Mouse (Mus musculus) CH12.LX (cell line): ENCODE measurements at regions not wholly inside any gene's neighbourhood (a gene's known extent, or its start where the extent isn't known, plus 50 kb on each side); places are given as distances from the start of the nearest gene placed in this dataset.

Experiments
- DNase-seq: peaks from one replicate; pipeline ENCODE4 v3.0.0-alpha.2; 2013; ENCODE audit errors: extremely low read depth
- H3K27ac ChIP-seq: 2 replicates; pipeline ENCODE4 v1.5.1; 2012; ENCODE audit warnings: low read depth, mild to moderate bottlenecking, control low read depth, moderate library complexity; ENCODE audit not compliant: insufficient read depth
- H3K27me3 ChIP-seq: replicated peaks from 2 replicates; pipeline ENCODE3; 2012; ENCODE audit warnings: inconsistent platforms
- H3K36me3 ChIP-seq, 2 experiments: replicated peaks in 1 of 2; 2 replicates each; pipeline versions ENCODE3 to v1.6.1; 2012; ENCODE audit warnings: inconsistent platforms in 1 of 2, low read length in 1 of 2, mild to moderate bottlenecking in 1 of 2, mixed read lengths in 1 of 2, moderate library complexity in 1 of 2; ENCODE audit not compliant: control insufficient read depth in 1 of 2, insufficient read depth in 1 of 2
- H3K4me1 ChIP-seq, 2 experiments: 2 replicates each; pipeline ENCODE4 v1.6.1; 2012; ENCODE audit warnings: inconsistent platforms in 1 of 2, moderate library complexity in 1 of 2; ENCODE audit not compliant: insufficient read depth in 2 of 2, control insufficient read depth in 1 of 2
- H3K4me2 ChIP-seq: 2 replicates; pipeline ENCODE4 v1.6.1; 2012; ENCODE audit warnings: low read depth, mild to moderate bottlenecking, control low read depth; ENCODE audit not compliant: poor library complexity, insufficient read depth, severe bottlenecking
- H3K4me3 ChIP-seq, 3 experiments: fragments of 150-350 bp in 1 of 3; sonication (generic) in 1 of 3; replicated peaks in 1 of 3; 2 replicates each; pipeline versions ENCODE3 to v1.5.1; 2011 to 2012; ENCODE audit warnings: low read depth in 2 of 3, low read length in 2 of 3, mild to moderate bottlenecking in 2 of 3, moderate library complexity in 2 of 3, control low read depth in 1 of 3, improper control_type of control experiment in 1 of 3, inconsistent platforms in 1 of 3, mixed read lengths in 1 of 3; ENCODE audit not compliant: poor library complexity in 1 of 3
- H3K79me2 ChIP-seq: replicated peaks from 2 replicates; pipeline ENCODE4 v1.6.1; 2012; ENCODE audit warnings: mild to moderate bottlenecking, moderate library complexity; ENCODE audit not compliant: control insufficient read depth, poor library complexity, insufficient read depth, severe bottlenecking; ENCODE audit errors: extremely low read depth
- H3K9ac ChIP-seq: 2 replicates; pipeline ENCODE4 v1.6.1; 2012; ENCODE audit warnings: low read depth, mild to moderate bottlenecking, control low read depth, moderate library complexity; ENCODE audit not compliant: insufficient read depth
- H3K9me3 ChIP-seq: replicated peaks from 2 replicates; pipeline ENCODE3; 2012; ENCODE audit warnings: low read length, inconsistent platforms, mixed read lengths
- BHLHE40 ChIP-seq: IDR thresholded peaks from 2 replicates; pipeline ENCODE4 v1.6.1; 2011; ENCODE audit warnings: mild to moderate bottlenecking, low read depth, low read length, improper control_type of control experiment
- CHD1 ChIP-seq: IDR thresholded peaks from 2 replicates; pipeline ENCODE4 v1.6.1; 2012; ENCODE audit warnings: low read depth, low read length, improper control_type of control experiment, inconsistent platforms
- CHD2 ChIP-seq: IDR thresholded peaks from 2 replicates; pipeline ENCODE4 v1.6.1; 2011; ENCODE audit warnings: low read length, improper control_type of control experiment
- ELF1 ChIP-seq: IDR thresholded peaks from 2 replicates; pipeline ENCODE4 v1.6.1; 2014; ENCODE audit warnings: low read depth, mild to moderate bottlenecking, inconsistent platforms, low read length, improper control_type of control experiment
- ETS1 ChIP-seq: conservative IDR thresholded peaks from 2 replicates; pipeline ENCODE4 v1.6.1; 2012; ENCODE audit warnings: low read depth, mild to moderate bottlenecking, inconsistent platforms, low read length, improper control_type of control experiment, moderate library complexity
- JUN ChIP-seq: IDR thresholded peaks from 2 replicates; pipeline ENCODE4 v1.6.1; 2011; ENCODE audit warnings: low read depth, mild to moderate bottlenecking, low read length, improper control_type of control experiment, moderate library complexity; ENCODE audit not compliant: insufficient read depth
- JUND ChIP-seq: conservative IDR thresholded peaks from 2 replicates; pipeline ENCODE4 v1.6.1; 2011; ENCODE audit warnings: low read depth, low read length, improper control_type of control experiment
- KAT2A ChIP-seq: IDR thresholded peaks from 2 replicates; pipeline ENCODE4 v1.6.1; 2012; ENCODE audit warnings: low read length, improper control_type of control experiment, inconsistent platforms; ENCODE audit not compliant: insufficient replicate concordance
- MEF2A ChIP-seq: IDR thresholded peaks from 2 replicates; pipeline ENCODE4 v1.6.1; 2014; ENCODE audit warnings: low read depth, mild to moderate bottlenecking, inconsistent platforms, low read length, improper control_type of control experiment, borderline replicate concordance
- MYC ChIP-seq: IDR thresholded peaks from 2 replicates; pipeline ENCODE4 v1.6.1; 2011; ENCODE audit warnings: low read depth, mild to moderate bottlenecking, improper control_type of control experiment, low read length
- NELFE ChIP-seq: IDR thresholded peaks from 2 replicates; pipeline ENCODE4 v1.6.1; 2011; ENCODE audit warnings: low read depth, low read length, improper control_type of control experiment
- NRF1 ChIP-seq: IDR thresholded peaks from 2 replicates; pipeline ENCODE4 v1.6.1; 2014; ENCODE audit warnings: low read depth, mild to moderate bottlenecking, inconsistent platforms, low read length, improper control_type of control experiment, moderate library complexity
- RAD21 ChIP-seq: IDR thresholded peaks from 2 replicates; pipeline ENCODE4 v1.6.1; 2011; ENCODE audit warnings: low read depth, mild to moderate bottlenecking, low read length, improper control_type of control experiment, moderate library complexity
- SIN3A ChIP-seq: IDR thresholded peaks from 2 replicates; pipeline ENCODE4 v1.6.1; 2012; ENCODE audit warnings: low read length, improper control_type of control experiment, inconsistent platforms
- TBP ChIP-seq: conservative IDR thresholded peaks from 2 replicates; pipeline ENCODE4 v1.6.1; 2011; ENCODE audit warnings: low read depth, low read length, improper control_type of control experiment
- UBTF ChIP-seq: IDR thresholded peaks from 2 replicates; pipeline ENCODE4 v1.6.1; 2012; ENCODE audit warnings: low read depth, mild to moderate bottlenecking, inconsistent platforms, low read length, improper control_type of control experiment, moderate library complexity
- ZKSCAN1 ChIP-seq: IDR thresholded peaks from 2 replicates; pipeline ENCODE4 v1.6.1; 2012; ENCODE audit warnings: low read depth, inconsistent platforms, low read length, improper control_type of control experiment, borderline replicate concordance
- ZMIZ1 ChIP-seq: IDR thresholded peaks from 2 replicates; pipeline ENCODE4 v1.6.1; 2012; ENCODE audit warnings: low read depth, mild to moderate bottlenecking, inconsistent platforms, low read length, improper control_type of control experiment
- dilution Hi-C: fragments of 300-500 bp; cut with MboI; formaldehyde crosslinking; loops from 2 replicates; pipeline ENCODE4 v1.14.3; 2020; ENCODE audit warnings: low sequenced_read_pairs; ENCODE audit not compliant: extremely low pct_unique_long_range_greater_than_20kb, extremely low pct_ligation_motif_present
- in situ Hi-C: fragments of 300-500 bp; cut with MboI; formaldehyde crosslinking; loops from 3 replicates; pipeline ENCODE4 v1.14.3; 2019; ENCODE audit warnings: low sequenced_read_pairs, low pct_ligation_motif_present, low pct_unique_long_range_greater_than_20kb, mixed read lengths

- H3K9me3 ChIP-seq = no peaks in the 10 kb centered on the region
- in situ Hi-C loops = no loop called here
- no peaks in the 10 kb centered on the region for H3K36me3 ChIP-seq
- dilution Hi-C loops = no loop called here
- H3K4me3 ChIP-seq = no peak overlapping the region
- peaks cover 75% of the 10 kb centered on the region for H3K27me3 ChIP-seq
- peak; percentile 3 for DNase-seq
- TF ChIP-seq MYC (no peak), RAD21 (no peak), ELF1 (no peak), ETS1 (no peak), KAT2A (no peak), BHLHE40 (no peak), CHD2 (no peak), UBTF (no peak), ZMIZ1 (no peak), JUND (no peak), NELFE (no peak), NRF1 (no peak), ZKSCAN1 (no peak), CHD1 (no peak), MEF2A (no peak)
- H3K9ac ChIP-seq = no peak overlapping the region
- no peak overlapping the region for H3K27ac ChIP-seq
- H3K4me2 ChIP-seq = no peak overlapping the region
- no peaks in the 10 kb centered on the region for H3K79me2 ChIP-seq
- H3K4me1 ChIP-seq = peaks cover 0 to 12% of the 10 kb centered on the region in 2 experiments; a peak in 1 of 4 replicates
These were observed 86.5 kb upstream of the Gpr139 start for GRCm38 (mm10) chr7:119270826-119271420.

GRCm38 (mm10) chr7:119258222-119258621 is 73.8 kb upstream of the Gpr139 start:
- Histone ChIP-seq H3K27ac (no peak overlapping the region), H3K79me2 (no peaks in the 10 kb centered on the region), H3K27me3 (peaks cover 74% of the 10 kb centered on the region), H3K36me3 (no peaks in the 10 kb centered on the region), H3K9me3 (no peaks in the 10 kb centered on the region), H3K4me2 (no peak overlapping the region), H3K9ac (no peak overlapping the region), H3K4me3 (no peak overlapping the region), H3K4me1 (no peaks in the 10 kb centered on the region)
- DNase-seq = no peak
- in situ Hi-C loops (no loop called here), dilution Hi-C loops (no loop called here)
- TF ChIP-seq JUN (no peak), MEF2A (no peak), NRF1 (no peak), ZMIZ1 (no peak), SIN3A (no peak), CHD1 (no peak), TBP (no peak)
